Mouse (Mus musculus) CH12.LX (cell line): ENCODE measurements at regions not wholly inside any gene's neighbourhood (a gene's known extent, or its start where the extent isn't known, plus 50 kb on each side); places are given as distances from the start of the nearest gene placed in this dataset.

Source experiments
- DNase-seq: peaks from one replicate; pipeline ENCODE4 v3.0.0-alpha.2; 2013; ENCODE audit errors: extremely low read depth
- H3K27ac ChIP-seq: 2 replicates; pipeline ENCODE4 v1.5.1; 2012; ENCODE audit warnings: low read depth, mild to moderate bottlenecking, control low read depth, moderate library complexity; ENCODE audit not compliant: insufficient read depth
- H3K27me3 ChIP-seq: replicated peaks from 2 replicates; pipeline ENCODE3; 2012; ENCODE audit warnings: inconsistent platforms
- H3K36me3 ChIP-seq, 2 experiments: replicated peaks in 1 of 2; 2 replicates each; pipeline versions ENCODE3 to v1.6.1; 2012; ENCODE audit warnings: inconsistent platforms in 1 of 2, low read length in 1 of 2, mild to moderate bottlenecking in 1 of 2, mixed read lengths in 1 of 2, moderate library complexity in 1 of 2; ENCODE audit not compliant: control insufficient read depth in 1 of 2, insufficient read depth in 1 of 2
- H3K4me1 ChIP-seq, 2 experiments: 2 replicates each; pipeline ENCODE4 v1.6.1; 2012; ENCODE audit warnings: inconsistent platforms in 1 of 2, moderate library complexity in 1 of 2; ENCODE audit not compliant: insufficient read depth in 2 of 2, control insufficient read depth in 1 of 2
- H3K4me2 ChIP-seq: 2 replicates; pipeline ENCODE4 v1.6.1; 2012; ENCODE audit warnings: low read depth, mild to moderate bottlenecking, control low read depth; ENCODE audit not compliant: poor library complexity, insufficient read depth, severe bottlenecking
- H3K4me3 ChIP-seq, 3 experiments: fragments of 150-350 bp in 1 of 3; sonication (generic) in 1 of 3; replicated peaks in 1 of 3; 2 replicates each; pipeline versions ENCODE3 to v1.5.1; 2011 to 2012; ENCODE audit warnings: low read depth in 2 of 3, low read length in 2 of 3, mild to moderate bottlenecking in 2 of 3, moderate library complexity in 2 of 3, control low read depth in 1 of 3, improper control_type of control experiment in 1 of 3, inconsistent platforms in 1 of 3, mixed read lengths in 1 of 3; ENCODE audit not compliant: poor library complexity in 1 of 3
- H3K79me2 ChIP-seq: replicated peaks from 2 replicates; pipeline ENCODE4 v1.6.1; 2012; ENCODE audit warnings: mild to moderate bottlenecking, moderate library complexity; ENCODE audit not compliant: control insufficient read depth, poor library complexity, insufficient read depth, severe bottlenecking; ENCODE audit errors: extremely low read depth
- H3K9ac ChIP-seq: 2 replicates; pipeline ENCODE4 v1.6.1; 2012; ENCODE audit warnings: low read depth, mild to moderate bottlenecking, control low read depth, moderate library complexity; ENCODE audit not compliant: insufficient read depth
- H3K9me3 ChIP-seq: replicated peaks from 2 replicates; pipeline ENCODE3; 2012; ENCODE audit warnings: low read length, inconsistent platforms, mixed read lengths
- BHLHE40 ChIP-seq: IDR thresholded peaks from 2 replicates; pipeline ENCODE4 v1.6.1; 2011; ENCODE audit warnings: mild to moderate bottlenecking, low read depth, low read length, improper control_type of control experiment
- CHD1 ChIP-seq: IDR thresholded peaks from 2 replicates; pipeline ENCODE4 v1.6.1; 2012; ENCODE audit warnings: low read depth, low read length, improper control_type of control experiment, inconsistent platforms
- CTCF ChIP-seq, 2 experiments: IDR thresholded peaks in 1 of 2; conservative IDR thresholded peaks in 1 of 2; 2 replicates each; pipeline ENCODE4 v1.5.1; 2011 to 2012; ENCODE audit warnings: low read depth in 2 of 2, low read length in 2 of 2, improper control_type of control experiment in 1 of 2, inconsistent platforms in 1 of 2, mild to moderate bottlenecking in 1 of 2, moderate library complexity in 1 of 2
- E2F4 ChIP-seq: IDR thresholded peaks from 2 replicates; pipeline ENCODE4 v1.6.1; 2011; ENCODE audit warnings: low read depth, low read length, improper control_type of control experiment; ENCODE audit not compliant: insufficient replicate concordance
- ELF1 ChIP-seq: IDR thresholded peaks from 2 replicates; pipeline ENCODE4 v1.6.1; 2014; ENCODE audit warnings: low read depth, mild to moderate bottlenecking, inconsistent platforms, low read length, improper control_type of control experiment
- GABPA ChIP-seq: IDR thresholded peaks from 2 replicates; pipeline ENCODE4 v1.6.1; 2012; ENCODE audit warnings: low read depth, low read length, improper control_type of control experiment, inconsistent platforms; ENCODE audit not compliant: insufficient replicate concordance
- IRF4 ChIP-seq: IDR thresholded peaks from 2 replicates; pipeline ENCODE4 v1.6.1; 2014; ENCODE audit warnings: low read depth, mild to moderate bottlenecking, inconsistent platforms, low read length, improper control_type of control experiment
- MAZ ChIP-seq: IDR thresholded peaks from 2 replicates; pipeline ENCODE4 v1.6.1; 2012; ENCODE audit warnings: low read depth, mild to moderate bottlenecking, inconsistent platforms, low read length, improper control_type of control experiment, moderate library complexity
- MYC ChIP-seq: IDR thresholded peaks from 2 replicates; pipeline ENCODE4 v1.6.1; 2011; ENCODE audit warnings: low read depth, mild to moderate bottlenecking, improper control_type of control experiment, low read length
- NELFE ChIP-seq: IDR thresholded peaks from 2 replicates; pipeline ENCODE4 v1.6.1; 2011; ENCODE audit warnings: low read depth, low read length, improper control_type of control experiment
- NRF1 ChIP-seq: IDR thresholded peaks from 2 replicates; pipeline ENCODE4 v1.6.1; 2014; ENCODE audit warnings: low read depth, mild to moderate bottlenecking, inconsistent platforms, low read length, improper control_type of control experiment, moderate library complexity
- USF1 ChIP-seq: IDR thresholded peaks from 2 replicates; pipeline ENCODE4 v1.6.1; 2014; ENCODE audit warnings: low read depth, mild to moderate bottlenecking, inconsistent platforms, low read length, improper control_type of control experiment
- USF2 ChIP-seq: conservative IDR thresholded peaks from 2 replicates; pipeline ENCODE4 v1.6.1; 2011; ENCODE audit warnings: low read depth, low read length, improper control_type of control experiment
- ZC3H11A ChIP-seq: IDR thresholded peaks from 2 replicates; pipeline ENCODE4 v1.6.1; 2012; ENCODE audit warnings: low read depth, mild to moderate bottlenecking, inconsistent platforms, low read length, improper control_type of control experiment
- ZKSCAN1 ChIP-seq: IDR thresholded peaks from 2 replicates; pipeline ENCODE4 v1.6.1; 2012; ENCODE audit warnings: low read depth, inconsistent platforms, low read length, improper control_type of control experiment, borderline replicate concordance
- ZNF384 ChIP-seq: IDR thresholded peaks from 2 replicates; pipeline ENCODE4 v1.6.1; 2012; ENCODE audit warnings: low read depth, low read length, improper control_type of control experiment, inconsistent platforms
- dilution Hi-C: fragments of 300-500 bp; cut with MboI; formaldehyde crosslinking; loops from 2 replicates; pipeline ENCODE4 v1.14.3; 2020; ENCODE audit warnings: low sequenced_read_pairs; ENCODE audit not compliant: extremely low pct_unique_long_range_greater_than_20kb, extremely low pct_ligation_motif_present
- in situ Hi-C: fragments of 300-500 bp; cut with MboI; formaldehyde crosslinking; loops from 3 replicates; pipeline ENCODE4 v1.14.3; 2019; ENCODE audit warnings: low sequenced_read_pairs, low pct_ligation_motif_present, low pct_unique_long_range_greater_than_20kb, mixed read lengths

DNA sequence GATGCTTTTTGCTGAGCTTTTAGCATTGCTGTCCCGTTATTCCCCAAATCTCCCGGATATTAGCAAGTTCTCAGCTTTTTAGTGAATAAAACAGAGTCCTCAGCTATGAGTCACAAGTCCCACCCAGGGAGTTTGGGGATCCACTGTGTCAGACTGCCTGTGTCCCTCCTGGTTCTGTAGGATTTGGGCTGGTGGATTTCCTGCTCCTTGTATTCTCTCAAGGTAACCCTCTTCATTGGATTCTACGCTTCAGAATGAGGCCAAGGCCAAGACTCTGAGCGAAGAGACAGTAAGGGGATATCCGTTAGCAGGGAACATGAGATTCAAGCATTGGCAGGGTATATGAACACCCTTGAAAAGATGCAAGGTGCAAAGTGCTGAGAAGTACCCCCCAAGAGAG lies 90.9 kb upstream of the Myocd start:
- H3K9ac ChIP-seq, result no peak overlapping the region
- no peaks in the 10 kb centered on the region for H3K27me3 ChIP-seq
- DNase-seq, result no peak
- no peak overlapping the region for H3K4me3 ChIP-seq
- H3K36me3 ChIP-seq, result no peaks in the 10 kb centered on the region
- in situ Hi-C loops, result no loop called here
- no peaks in the 10 kb centered on the region for H3K79me2 ChIP-seq
- TF ChIP-seq CTCF (conservative IDR thresholded peaks at IDR 0.05 in 1 of 2, IDR thresholded peaks at IDR 0.05 in 1 of 2; ENCODE audit: low read depth in 2 of 2, low read length in 2 of 2), result no peak
- TF ChIP-seq GABPA, result no peak
- no peak for TF ChIP-seq IRF4
- no peak for TF ChIP-seq MYC
- no peak for TF ChIP-seq USF2
- TF ChIP-seq ELF1, result no peak
- no peak for TF ChIP-seq NRF1
- no peak for TF ChIP-seq BHLHE40
- no peak overlapping the region for H3K4me2 ChIP-seq
- no peak overlapping the region for H3K27ac ChIP-seq
- dilution Hi-C loops, result no loop called here
- no peaks in the 10 kb centered on the region for H3K9me3 ChIP-seq
- H3K4me1 ChIP-seq, result peaks cover 0 to 3% of the 10 kb centered on the region in 2 experiments; a peak in 1 of 4 replicates

DNA sequence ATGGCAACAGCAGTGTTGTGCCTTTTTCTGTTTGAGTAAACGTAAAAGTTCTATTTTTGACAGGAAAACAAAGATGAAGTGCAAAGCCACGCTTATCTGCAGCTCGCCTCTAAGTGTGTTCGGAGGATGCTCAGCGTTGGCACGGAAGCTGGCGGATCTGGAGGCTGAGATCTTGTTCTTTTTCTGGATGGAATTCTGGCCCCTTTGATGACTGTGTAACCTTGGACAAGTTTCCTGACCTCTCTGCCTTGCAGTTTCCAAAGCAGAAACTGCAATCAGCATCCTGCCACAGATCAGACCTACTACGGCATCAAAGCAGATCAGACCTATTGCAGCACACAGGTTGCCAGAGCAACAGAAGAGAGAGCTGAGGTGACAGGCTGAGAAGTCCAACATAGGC lies 89.1 kb upstream of the Myocd start:
- dilution Hi-C loops, result no loop called here
- H3K4me1 ChIP-seq, result peaks cover 0 to 3% of the 10 kb centered on the region in 2 experiments; a peak in 1 of 4 replicates
- no peak overlapping the region for H3K27ac ChIP-seq
- H3K9ac ChIP-seq, result no peak overlapping the region
- in situ Hi-C loops, result no loop called here
- no peak overlapping the region for H3K4me3 ChIP-seq
- no peaks in the 10 kb centered on the region for H3K79me2 ChIP-seq
- no peaks in the 10 kb centered on the region for H3K27me3 ChIP-seq
- H3K4me2 ChIP-seq, result no peak overlapping the region
- no peak for TF ChIP-seq E2F4
- no peak for TF ChIP-seq ZC3H11A
- TF ChIP-seq ZNF384, result no peak
- no peak for TF ChIP-seq USF1
- TF ChIP-seq BHLHE40, result no peak
- no peak for TF ChIP-seq NELFE
- TF ChIP-seq ZKSCAN1, result no peak
- TF ChIP-seq MAZ, result no peak
- TF ChIP-seq CHD1, result no peak
- TF ChIP-seq, all 38 proteins: peak for 0
- Histone ChIP-seq H3K9me3 (no peaks in the 10 kb centered on the region), H3K36me3 (no peaks in the 10 kb centered on the region)
- DNase-seq, result no peak
